Mouse (Mus musculus): ENCODE measurements at regions not wholly inside any gene's neighbourhood (a gene's known extent, or its start where the extent isn't known, plus 50 kb on each side); places are given as distances from the start of the nearest gene placed in this dataset.
A peak's percentile ranks its signal among the peaks of the same experiment; 100 is the strongest.

- ATAC-seq (ENCODE audit: poor library complexity, severe bottlenecking), result no peak
Observed at GRCm38 (mm10) chr13:80611937-80612336, 271.2 kb upstream of the Arrdc3 start.

DNA sequence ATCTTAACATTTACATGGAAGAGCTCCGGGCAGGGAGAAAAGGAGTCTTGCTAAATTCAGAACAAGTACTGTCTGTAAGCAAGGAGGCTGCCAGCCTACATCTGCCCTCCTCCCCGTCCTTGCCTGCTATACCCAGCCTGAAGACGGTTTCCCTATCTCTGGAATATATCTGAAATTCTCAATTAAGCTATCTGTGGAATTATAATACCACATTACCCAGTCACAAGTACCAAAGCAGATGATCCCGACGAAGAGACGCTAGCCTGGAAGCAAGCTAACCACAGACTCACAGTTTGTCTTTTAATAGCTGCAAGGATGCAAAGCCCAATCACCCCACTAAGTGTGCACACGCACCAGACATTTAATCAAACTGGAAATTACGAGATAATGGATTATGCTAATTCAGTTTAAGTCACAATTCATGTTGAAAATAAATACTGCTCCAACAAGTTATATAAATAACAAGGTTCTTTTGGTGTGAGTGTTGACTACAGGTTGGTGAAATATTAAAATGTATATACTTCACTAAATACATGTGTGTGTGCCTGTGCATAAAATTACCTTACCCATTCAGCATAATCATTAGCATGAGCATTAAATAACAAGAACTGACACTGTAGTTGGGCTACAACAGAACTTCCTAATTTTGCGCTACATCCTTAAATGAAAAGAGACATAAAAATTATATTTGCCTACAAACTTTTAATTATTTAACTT lies 269.9 kb upstream of the Arrdc3 start:
- no peak for ATAC-seq (ENCODE audit: poor library complexity, severe bottlenecking)

- ATAC-seq (ENCODE audit: poor library complexity, severe bottlenecking), result no peak
Observed at GRCm38 (mm10) chr13:80613884-80614247, 269.3 kb upstream of the Arrdc3 start.

- no peak for ATAC-seq (ENCODE audit: poor library complexity, severe bottlenecking)
Observed at GRCm38 (mm10) chr13:80614971-80615370, 268.2 kb upstream of the Arrdc3 start.

DNA sequence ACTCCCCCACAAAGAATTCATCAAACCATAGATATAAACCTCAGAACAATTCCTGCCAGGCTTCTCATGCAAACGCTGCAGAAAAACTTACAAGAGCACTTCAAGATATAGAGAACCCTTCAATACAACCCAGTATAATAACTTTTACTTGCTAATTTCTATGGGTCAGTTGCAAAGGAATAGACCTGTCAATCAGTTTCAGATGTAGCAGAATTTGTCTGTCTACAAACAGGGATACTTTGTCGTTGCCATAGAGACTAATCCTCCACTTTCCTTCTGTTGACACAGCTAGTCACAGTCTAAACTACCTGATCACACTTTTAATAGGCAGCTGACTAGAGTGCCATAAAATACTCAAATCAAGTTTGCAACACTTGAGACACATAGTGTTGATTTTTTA lies 260.2 kb upstream of the Arrdc3 start:
- no peak for ATAC-seq (ENCODE audit: poor library complexity, severe bottlenecking)

DNA sequence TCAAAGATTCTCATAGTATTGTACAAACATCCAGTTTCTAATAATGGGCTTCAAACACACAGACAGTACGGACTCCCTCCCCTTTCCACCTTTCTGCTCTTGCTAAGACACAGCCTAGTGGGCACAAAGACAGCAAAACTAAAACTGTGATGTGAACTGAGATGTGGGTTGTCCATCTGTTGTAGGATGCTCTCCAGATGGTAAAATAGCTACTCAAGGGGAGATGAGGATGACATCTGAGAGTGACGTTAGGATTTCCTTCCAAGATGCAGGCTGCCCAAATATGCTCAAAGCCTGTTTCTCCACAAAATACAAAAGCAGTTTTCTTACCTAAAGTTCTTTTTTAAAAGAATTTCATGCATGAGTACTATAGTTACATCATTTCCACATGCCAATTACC lies 241.8 kb upstream of the Arrdc3 start:
- ATAC-seq (ENCODE audit: poor library complexity, severe bottlenecking), result no peak

- ATAC-seq (ENCODE audit: poor library complexity, severe bottlenecking), result no peak
Observed at GRCm38 (mm10) chr13:80647578-80647977, 235.6 kb upstream of the Arrdc3 start.

GRCm38 (mm10) chr13:80652967-80653539 lies 230.1 kb upstream of the Arrdc3 start:
- no peak for ATAC-seq (ENCODE audit: poor library complexity, severe bottlenecking)

- ATAC-seq (ENCODE audit: poor library complexity, severe bottlenecking), result no peak
Observed at GRCm38 (mm10) chr13:80666186-80666713, 216.9 kb upstream of the Arrdc3 start.

DNA sequence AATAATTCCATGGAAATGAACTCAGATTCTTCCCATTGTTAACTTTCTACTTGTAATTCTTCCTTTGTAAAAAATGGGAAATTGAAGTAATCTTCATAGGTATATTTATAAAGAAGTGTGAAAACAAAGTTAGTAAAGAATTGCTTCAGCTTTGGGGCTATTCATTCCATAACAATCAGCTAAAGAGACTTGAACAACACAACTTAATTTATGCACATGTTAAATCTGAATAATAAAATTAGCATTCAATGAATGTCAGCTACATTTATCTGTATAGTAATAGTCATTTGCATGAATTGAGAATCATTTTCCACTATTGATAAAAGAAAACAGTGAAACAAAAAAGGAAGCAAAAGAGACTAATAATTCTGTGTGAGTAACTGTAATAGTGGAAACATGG lies 193.3 kb upstream of the Arrdc3 start:
- ATAC-seq (ENCODE audit: poor library complexity, severe bottlenecking), result no peak

DNA sequence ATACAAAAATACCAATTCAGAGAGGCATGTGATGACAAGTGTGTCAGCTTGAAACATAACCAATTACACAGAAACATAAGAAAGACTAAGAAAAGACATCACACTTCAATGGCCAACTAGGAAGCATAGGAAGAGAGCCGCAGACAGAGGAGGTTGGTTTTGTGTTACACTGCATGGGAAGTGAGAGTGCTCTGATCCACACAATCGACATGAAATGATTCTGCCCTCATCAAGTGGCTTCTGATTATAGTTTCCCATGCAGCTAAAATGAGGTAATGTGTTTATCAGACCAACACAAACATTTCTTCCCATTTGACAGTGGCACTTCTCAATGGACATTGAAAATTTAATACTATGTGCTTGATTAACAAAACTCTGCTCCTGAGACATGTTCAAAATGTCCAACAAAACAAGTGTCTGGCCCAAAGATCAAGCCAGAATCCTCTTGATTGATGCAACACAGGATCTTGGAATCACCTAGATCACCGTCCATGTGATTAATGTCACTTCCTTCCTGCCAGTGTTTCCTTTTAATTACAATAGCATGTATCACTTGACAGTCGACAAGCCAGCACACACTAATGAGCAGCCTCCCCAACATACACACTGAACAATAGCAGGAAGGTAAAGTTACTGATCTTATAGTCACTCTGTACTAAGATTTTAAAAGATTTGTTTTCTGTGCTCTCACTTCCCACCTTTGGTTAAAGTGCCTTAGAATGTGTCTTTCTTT lies 192.4 kb upstream of the Arrdc3 start:
- no peak for ATAC-seq (ENCODE audit: poor library complexity, severe bottlenecking)

DNA sequence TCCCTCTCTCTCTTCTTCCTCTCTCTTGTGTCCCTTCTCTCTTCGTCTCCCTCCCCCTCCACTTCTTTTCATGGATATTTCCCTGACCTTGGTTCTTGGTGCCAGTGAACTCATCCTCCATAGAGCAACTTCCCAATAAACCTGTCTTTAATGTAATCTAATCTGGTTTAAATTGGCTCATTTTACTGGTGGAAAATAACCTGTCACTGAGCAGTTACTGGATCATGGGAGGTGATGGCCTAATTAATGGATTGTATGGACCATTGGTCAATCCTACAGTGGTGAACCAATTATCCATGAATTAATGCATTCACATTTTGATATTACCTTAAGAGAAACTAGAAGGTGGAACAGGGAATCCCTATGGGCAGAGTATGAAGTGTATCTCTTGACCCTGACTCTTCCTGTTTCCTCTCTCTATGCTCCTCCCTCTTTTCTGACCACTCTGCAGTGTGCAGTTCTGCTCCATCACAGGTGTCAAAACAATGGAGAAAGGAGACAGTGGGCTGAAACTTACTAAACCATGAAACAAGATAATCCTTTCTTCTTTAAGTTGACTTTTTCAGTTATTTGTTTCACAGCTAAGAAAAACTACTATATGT lies 187.5 kb upstream of the Arrdc3 start:
- ATAC-seq (ENCODE audit: poor library complexity, severe bottlenecking), result no peak

DNA sequence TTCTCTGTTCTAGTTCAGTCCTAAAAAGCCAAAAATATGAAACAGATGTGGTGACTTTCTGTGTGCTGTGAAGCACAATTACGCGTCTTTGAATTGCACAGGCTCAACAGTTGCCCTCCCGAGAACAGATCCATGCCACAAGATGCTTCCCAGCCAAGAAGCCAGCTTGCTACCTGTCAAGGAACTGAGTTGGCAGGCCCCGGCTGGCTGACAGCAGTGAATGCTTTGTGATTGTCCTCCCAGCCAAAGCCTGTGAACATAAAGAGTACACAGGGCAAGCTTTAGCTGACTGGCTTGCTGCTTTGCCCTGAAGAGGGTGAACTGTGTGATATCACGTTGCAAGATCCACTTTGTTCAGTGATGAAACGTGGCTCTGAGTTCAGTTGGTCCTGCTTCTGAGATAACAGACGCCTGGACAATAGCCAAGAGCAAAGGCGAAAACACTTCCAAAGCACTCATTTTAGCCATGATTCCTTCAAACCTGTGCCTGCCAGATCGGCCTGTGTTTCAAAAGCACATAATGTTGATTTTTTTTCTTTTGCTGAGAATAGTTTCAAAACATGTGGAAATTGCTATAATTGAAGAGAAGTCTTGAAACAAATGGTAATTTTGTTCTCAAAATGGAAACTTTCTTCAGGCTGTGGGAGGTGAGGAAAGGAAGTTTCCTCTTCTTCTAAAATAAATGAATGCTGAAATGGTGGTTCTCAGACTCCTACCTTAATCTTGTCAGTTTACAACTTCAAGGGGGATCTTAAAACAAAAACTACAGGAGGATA lies 173.5 kb upstream of the Arrdc3 start:
- ATAC-seq (ENCODE audit: poor library complexity, severe bottlenecking), result no peak

DNA sequence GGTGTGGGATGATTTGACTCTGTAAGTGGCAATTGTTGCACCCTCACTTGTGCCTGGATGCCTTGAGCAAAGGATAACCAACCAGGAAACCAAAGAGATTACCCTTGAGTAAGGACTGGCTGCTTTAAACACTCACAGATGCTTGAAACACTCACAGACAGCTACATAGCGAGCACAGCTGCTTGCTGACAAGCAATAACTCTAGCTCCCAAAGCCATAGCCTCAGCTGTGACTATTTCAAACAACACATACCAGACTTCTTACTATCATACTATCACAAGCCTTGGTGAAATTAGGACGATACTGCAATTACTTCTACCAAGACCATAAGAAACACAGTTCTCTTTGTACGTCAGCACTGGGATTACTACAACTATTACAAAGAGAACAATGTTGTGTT lies 163.9 kb upstream of the Arrdc3 start:
- no peak for ATAC-seq (ENCODE audit: poor library complexity, severe bottlenecking)

DNA sequence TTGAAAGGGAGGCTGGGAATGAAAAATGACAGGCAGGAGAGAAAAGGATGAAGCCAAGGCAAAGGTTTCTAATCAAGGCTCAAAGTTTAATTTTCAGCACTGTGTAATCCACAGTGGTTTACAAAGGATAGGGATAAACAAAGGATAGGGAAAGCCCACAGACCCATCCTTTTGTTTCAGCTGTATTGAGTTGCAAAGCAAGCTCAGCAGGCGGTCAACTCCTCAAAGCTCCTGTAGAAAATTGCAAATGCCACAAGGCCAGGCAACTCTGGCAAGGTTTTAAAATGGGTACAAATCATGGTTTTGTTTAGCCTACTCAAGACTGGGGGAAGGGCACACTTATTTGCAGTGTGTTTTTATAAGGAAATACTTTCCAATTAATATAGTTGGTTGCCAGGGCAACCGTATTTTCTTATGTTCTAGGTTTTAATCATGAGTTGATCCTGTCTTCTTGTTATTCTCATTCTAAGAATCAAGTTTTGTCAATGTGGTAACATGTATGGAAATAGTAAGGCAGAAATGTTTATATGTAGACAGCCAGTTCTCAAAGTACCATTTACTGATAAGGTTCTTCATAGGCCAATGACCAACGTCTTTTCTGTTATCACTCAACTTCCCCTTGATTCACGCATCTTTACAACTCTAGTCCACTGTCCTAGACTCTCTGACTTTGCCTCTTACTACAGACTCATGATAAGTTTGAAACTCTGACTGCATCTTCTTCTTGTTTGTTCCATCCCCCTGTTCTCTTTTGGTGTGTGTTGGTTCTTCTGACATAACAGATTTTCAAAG lies 159.8 kb upstream of the Arrdc3 start:
- ATAC-seq (ENCODE audit: poor library complexity, severe bottlenecking), result no peak

- no peak for ATAC-seq (ENCODE audit: poor library complexity, severe bottlenecking)
Observed at GRCm38 (mm10) chr13:80729202-80729601, 154.0 kb upstream of the Arrdc3 start.

DNA sequence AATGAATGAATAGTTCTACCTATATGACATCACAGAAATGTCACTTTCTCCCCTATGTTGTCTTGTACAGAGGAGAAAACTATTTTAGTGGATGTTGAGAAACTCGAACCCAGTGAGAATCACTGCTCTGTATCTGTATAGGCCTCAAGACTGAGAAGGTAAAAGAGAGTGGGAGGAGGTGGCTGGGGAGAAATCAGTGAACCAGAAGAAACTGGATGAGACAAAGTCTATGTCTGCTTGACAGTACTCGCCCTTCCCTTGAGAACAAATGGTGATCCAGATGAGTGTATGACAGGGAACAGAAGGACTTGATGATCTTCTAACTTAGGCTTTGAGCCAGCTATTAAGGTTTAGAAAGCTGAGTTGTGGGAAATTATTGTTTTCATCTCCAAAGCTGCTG lies 137.2 kb upstream of the Arrdc3 start:
- ATAC-seq (ENCODE audit: poor library complexity, severe bottlenecking), result no peak

GRCm38 (mm10) chr13:80747022-80747421 lies 136.2 kb upstream of the Arrdc3 start:
- peak; percentile 57; the same call in 1 of the 2 replicates for ATAC-seq (ENCODE audit: poor library complexity, severe bottlenecking)
